Mouse (Mus musculus): ENCODE measurements around the gene Filip1.

DNA sequence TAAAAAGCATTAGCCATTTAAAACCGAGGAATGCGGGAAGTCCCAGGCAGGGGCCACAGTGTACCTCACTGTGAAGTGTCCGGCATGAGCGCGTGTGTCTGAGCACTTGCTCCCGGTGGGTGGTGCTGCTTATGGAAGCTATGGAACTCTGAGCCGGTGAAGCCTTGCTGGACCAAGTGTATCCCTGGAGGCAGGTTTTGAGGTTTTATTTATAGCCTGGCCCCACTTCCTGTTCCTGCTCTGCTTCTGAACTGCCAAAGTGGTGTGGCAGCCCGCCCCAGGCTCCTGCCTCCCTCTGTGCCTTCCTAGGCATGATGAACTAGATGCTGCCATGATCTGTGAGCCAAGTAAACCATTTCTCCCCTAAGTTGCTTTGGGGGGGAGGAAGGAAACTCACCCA lies 60.7 kb downstream of the Filip1 start:
- TF ChIP-seq CTCF (IDR thresholded peaks at IDR 0.05), result no peak
- no peak for TF ChIP-seq EP300 (IDR thresholded peaks at IDR 0.05)
